ENCODE assay signal across 14 mouse cellular contexts in genomic region chr5:100333607-100334380, GRCm38 (mm10).
DNase-seq lines count a peak whose midpoint lies in the region; ATAC-seq and TF ChIP-seq lines count a peak whose summit lies in the region.
"Had no signal": no experiment of that assay in that cellular context is flagged by ENCODE, and none has a peak within 500 bp of the region (broad histone marks: within the 10 kb centered on the region; RNA-seq: fewer than 3 reads in every experiment).

No protein-coding gene starts in this region.

- no peak for ATAC-seq in heart, embryonic 14.5 days (ENCODE audit: insufficient number of reproducible peaks, insufficient read depth, low FRiP score, low read depth)
- no peak for ATAC-seq in erythroid progenitor cell, adult 5-6 weeks (replicated peaks; ENCODE audit: low FRiP score, poor library complexity, severe bottlenecking)

- H3K36me3 ChIP-seq in heart, embryonic 14.5 days (ENCODE audit: control insufficient read depth, insufficient read depth, low read length) = no peaks in the 10 kb centered on the region
- peaks cover 0 to 2% of the 10 kb centered on the region in 2 experiments; a peak in 2 of 4 replicates for H3K36me3 ChIP-seq in MEL (ENCODE audit: control insufficient read depth in 1 of 2, insufficient read depth in 2 of 2, low read length in 2 of 2)
- H3K36me3 ChIP-seq in myocyte (ENCODE audit: control insufficient read depth, insufficient read depth) = no peaks in the 10 kb centered on the region
- H3K36me3 ChIP-seq: limb, embryonic 15.5 days had no signal

- no peak for TF ChIP-seq RAD21 in MEL (IDR thresholded peaks at IDR 0.05; ENCODE audit: low read depth, low read length)

- TF ChIP-seq EP300 in MEL (IDR thresholded peaks at IDR 0.05; ENCODE audit: low read depth in 1 of 2, low read length in 2 of 2) = peak; percentile 31 to 34; a peak in 1 of 4 replicates

- peak overlapping the region; percentile 24 to 44; a peak in 1 of 4 replicates for H3K27ac ChIP-seq in heart, embryonic 14.5 days (replicated peaks in 1 of 2; ENCODE audit: control insufficient read depth in 1 of 2, insufficient read depth in 1 of 2, low read depth in 2 of 2, low read length in 2 of 2)
- peak overlapping the region; percentile 34; the same call in 1 of the 2 replicates for H3K27ac ChIP-seq in MEL (ENCODE audit: control insufficient read depth, low read depth, low read length)
- H3K27ac ChIP-seq: limb, embryonic 15.5 days had no signal

- TF ChIP-seq POLR2A in MEL (IDR thresholded peaks at IDR 0.05; ENCODE audit: control insufficient read depth in 1 of 2, insufficient read depth in 1 of 2, low read depth in 1 of 2, low read length in 2 of 2, poor library complexity in 1 of 2) (peak in 1 of 2 experiments; percentile 68; a peak in 2 of 4 replicates), myocyte (IDR thresholded peaks at IDR 0.05; ENCODE audit: insufficient read length, low read depth) (no peak)

- 55% methylated on average over 14 of the region's 14 CpGs for WGBS in heart, embryonic 14.5 days

- no peaks in the 10 kb centered on the region for H3K79me2 ChIP-seq in MEL (ENCODE audit: control insufficient read depth, insufficient read depth, low read length, poor library complexity)
- H3K79me2 ChIP-seq in myocyte (ENCODE audit: control insufficient read depth, insufficient read depth) = no peaks in the 10 kb centered on the region

- no peak for DNase-seq in heart, adult 9 months (ENCODE audit: low spot score in 2 of 2)
- DNase-seq in A20 (ENCODE audit: low read depth, low spot score) = peak; percentile 23
- peak; percentile 82 for DNase-seq in MEL (ENCODE audit: low read depth, low spot score)
- no peak for DNase-seq in testis, postnatal 14 days (ENCODE audit: low spot score)
- DNase-seq: adrenal gland, postnatal 10 days; cerebellum, adult 9-10 months; heart, adult 11 months; lung, embryonic 14.5 days; midbrain, embryonic 14.5 days had no signal

- H3K9ac ChIP-seq in heart, embryonic 14.5 days (ENCODE audit: low read length) = no peak overlapping the region
- peak overlapping the region; percentile 67 for H3K9ac ChIP-seq in MEL (ENCODE audit: control insufficient read depth, low read depth, low read length, poor library complexity, severe bottlenecking)
- H3K9ac ChIP-seq: limb, embryonic 15.5 days; lung, embryonic 14.5 days had no signal

- no peak overlapping the region for H3K4me3 ChIP-seq in heart, embryonic 14.5 days (ENCODE audit: control insufficient read depth in 1 of 2, insufficient read depth in 1 of 2, low read depth in 1 of 2, low read length in 2 of 2)
- H3K4me3 ChIP-seq in MEL (ENCODE audit: control insufficient read depth in 1 of 2, insufficient read depth in 1 of 2, low read depth in 2 of 2, low read length in 2 of 2) (peak overlapping the region; percentile 59 to 75), myocyte (no peak overlapping the region)
- H3K4me3 ChIP-seq: erythroblast, embryonic 14.5 days; limb, embryonic 15.5 days had no signal

- TF ChIP-seq CTCF in MEL (IDR thresholded peaks at IDR 0.05 in 2 of 3, conservative IDR thresholded peaks at IDR 0.05 in 1 of 3; ENCODE audit: control insufficient read depth in 1 of 3, insufficient read depth in 1 of 3, low read depth in 2 of 3, low read length in 3 of 3, poor library complexity in 1 of 3, severe bottlenecking in 1 of 3) = no peak; a peak in 1 of 6 replicates

- H3K27me3 ChIP-seq in heart, embryonic 14.5 days (ENCODE audit: control insufficient read depth, insufficient read depth, low read length) = no peaks in the 10 kb centered on the region
- H3K27me3 ChIP-seq in MEL (ENCODE audit: control insufficient read depth in 1 of 2, insufficient read depth in 2 of 2, low read length in 2 of 2) (no peaks in the 10 kb centered on the region; a peak in 1 of 4 replicates), myocyte (ENCODE audit: control insufficient read depth, insufficient read depth, insufficient read length) (no peaks in the 10 kb centered on the region)
- H3K27me3 ChIP-seq: limb, embryonic 15.5 days had no signal

- H3K4me1 ChIP-seq in heart, embryonic 14.5 days (ENCODE audit: control insufficient read depth in 2 of 2, insufficient read depth in 2 of 2, low read length in 2 of 2) = peaks cover 10 to 16% of the 10 kb centered on the region in 2 experiments
- 0 out of 4 replicates have a peak, but pooled peaks cover 0 to 5% of the 10 kb centered on the region in 2 experiments for H3K4me1 ChIP-seq in MEL (ENCODE audit: control insufficient read depth in 1 of 2, insufficient read depth in 2 of 2, low read length in 2 of 2)

- H3K4me2 ChIP-seq in heart, embryonic 14.5 days (ENCODE audit: low read length) = peak overlapping the region; percentile 13; the same call in 1 of the 2 replicates
- H3K4me2 ChIP-seq in myocyte (ENCODE audit: low read depth) = peak overlapping the region; percentile 40
- H3K4me2 ChIP-seq: limb, embryonic 15.5 days; lung, embryonic 14.5 days had no signal

- no peaks in the 10 kb centered on the region for H3K9me3 ChIP-seq in heart, embryonic 14.5 days (ENCODE audit: control insufficient read depth, low read length)
- H3K9me3 ChIP-seq in MEL (replicated peaks; ENCODE audit: insufficient read depth, low read length) = no peaks in the 10 kb centered on the region
- H3K9me3 ChIP-seq: limb, embryonic 15.5 days had no signal

- no peak overlapping the region for H3ac ChIP-seq in myocyte (ENCODE audit: control insufficient read depth, insufficient read length)

TF ChIP-seq in MEL, 35 proteins besides CTCF, POLR2A, EP300 and RAD21 (continues in another document):
- no peak for TF ChIP-seq MXI1 (IDR thresholded peaks at IDR 0.05; ENCODE audit: low read depth, low read length)
- no peak for TF ChIP-seq CHD2 (IDR thresholded peaks at IDR 0.05; ENCODE audit: low read length)
- TF ChIP-seq ZKSCAN1 (IDR thresholded peaks at IDR 0.05; ENCODE audit: low read depth, low read length) = no peak
- no peak for TF ChIP-seq ZMIZ1 (IDR thresholded peaks at IDR 0.05; ENCODE audit: low read depth, low read length)
- TF ChIP-seq TAL1 (IDR thresholded peaks at IDR 0.05; ENCODE audit: low read length) = no peak
- TF ChIP-seq MYC (IDR thresholded peaks at IDR 0.05; ENCODE audit: low read depth, low read length) = no peak
- no peak for TF ChIP-seq BHLHE40 (IDR thresholded peaks at IDR 0.05; ENCODE audit: borderline replicate concordance, low read depth, low read length)
- TF ChIP-seq MAX (IDR thresholded peaks at IDR 0.05; ENCODE audit: low read length) = no peak
- TF ChIP-seq UBTF (IDR thresholded peaks at IDR 0.05; ENCODE audit: borderline replicate concordance, insufficient read depth, low read depth, low read length) = no peak
- TF ChIP-seq CHD1 (IDR thresholded peaks at IDR 0.05; ENCODE audit: low read depth, low read length) = no peak
- peak; percentile 54; the same call in 1 of the 2 replicates for TF ChIP-seq NELFE (IDR thresholded peaks at IDR 0.05; ENCODE audit: low read depth, low read length)
- TF ChIP-seq USF1 (IDR thresholded peaks at IDR 0.05; ENCODE audit: low read depth, low read length) = no peak
- TF ChIP-seq GABPA (IDR thresholded peaks at IDR 0.05; ENCODE audit: low read depth, low read length) = no peak
- 0 out of 2 replicates have a peak, but pooled peaks have one; percentile 44 for TF ChIP-seq SIN3A (IDR thresholded peaks at IDR 0.05; ENCODE audit: low read length)
- no peak for TF ChIP-seq ZNF384 (IDR thresholded peaks at IDR 0.05; ENCODE audit: low read depth, low read length)
- peak; percentile 62; the same call in 1 of the 2 replicates for TF ChIP-seq ELF1 (IDR thresholded peaks at IDR 0.05; ENCODE audit: low read depth, low read length)
- TF ChIP-seq POLR2AphosphoS2 (IDR thresholded peaks at IDR 0.05; ENCODE audit: low read length) = no peak
- no peak for TF ChIP-seq SMC3 (IDR thresholded peaks at IDR 0.05; ENCODE audit: low read depth, low read length)
- no peak for TF ChIP-seq ETS1 (IDR thresholded peaks at IDR 0.05; ENCODE audit: low read depth, low read length)
- TF ChIP-seq USF2 (IDR thresholded peaks at IDR 0.05; ENCODE audit: borderline replicate concordance in 1 of 2, insufficient read depth in 1 of 2, low read depth in 1 of 2, low read length in 2 of 2) = no peak

TF ChIP-seq in myocyte, 11 proteins besides CTCF, POLR2A, EP300 and RAD21:
- TF ChIP-seq SRF (IDR thresholded peaks at IDR 0.05; ENCODE audit: control insufficient read depth, insufficient read length, low read depth) = no peak
- TF ChIP-seq USF1 (IDR thresholded peaks at IDR 0.05; ENCODE audit: low read depth) = no peak
- TF ChIP-seq POLR2AphosphoS2 (IDR thresholded peaks at IDR 0.05; ENCODE audit: insufficient read length, low read depth) = no peak

Comparison
In these comparisons a context has a peak if more than half of its experiments do, and no peak if none do; other contexts are left out.
1. H3K4me3 ChIP-seq: peak in MEL (2 of 2); none in heart, embryonic 14.5 days (0 of 2) and myocyte (single experiment).
2. DNase-seq: peak in A20 (single experiment) and MEL (single experiment); none in heart, adult 9 months (0 of 2) and testis, postnatal 14 days (single experiment).